Mouse (Mus musculus) kidney, adult 2 months (tissue): ENCODE results near the gene Gorasp2. TPM values are rescaled to one million over a fixed set of nuclear protein-coding genes. Genes with fewer than 3 reads are reported as not detected.

Experiments
- DNase-seq: peaks from one replicate; pipeline ENCODE4 v3.0.0; 2021
- H3K27ac ChIP-seq: fragments of 200-500 bp; 2 replicates; pipeline ENCODE4 v1.5.1; 2012; ENCODE audit warnings: low read depth, low read length, control low read depth, inconsistent platforms; ENCODE audit not compliant: insufficient read depth
- H3K27me3 ChIP-seq: fragments of 200-500 bp; replicated peaks from 2 replicates; pipeline ENCODE4 v1.6.1; 2012; ENCODE audit warnings: mild to moderate bottlenecking, moderate library complexity, low read length, inconsistent platforms; ENCODE audit not compliant: control insufficient read depth, insufficient read depth
- H3K36me3 ChIP-seq: fragments of 200-500 bp; 2 replicates; pipeline ENCODE4 v1.6.1; 2012; ENCODE audit warnings: mild to moderate bottlenecking, moderate library complexity, low read length, inconsistent platforms; ENCODE audit not compliant: control insufficient read depth, insufficient read depth
- H3K4me1 ChIP-seq: fragments of 200-500 bp; 2 replicates; pipeline ENCODE4 v1.6.1; 2011; ENCODE audit warnings: low read length; ENCODE audit not compliant: control insufficient read depth, insufficient read depth
- H3K4me3 ChIP-seq: fragments of 200-500 bp; 2 replicates; pipeline ENCODE4 v1.5.1; 2011; ENCODE audit warnings: mild to moderate bottlenecking, low read depth, low read length, control low read depth; ENCODE audit not compliant: insufficient read depth
- CTCF ChIP-seq: fragments of 200-500 bp; conservative IDR thresholded peaks from 2 replicates; pipeline ENCODE4 v1.5.1; 2011; ENCODE audit warnings: low read depth, mild to moderate bottlenecking, control low read depth, low read length, moderate library complexity, mixed read lengths; ENCODE audit not compliant: insufficient read depth, insufficient read length
- POLR2A ChIP-seq: fragments of 200-500 bp; IDR thresholded peaks from one replicate; pipeline ENCODE4 v1.6.1; 2011; ENCODE audit warnings: low read depth, low read length, control low read depth
- WGBS: fragments of 180-500 bp; shearing (Covaris S2); methylation state at CpG from one replicate; pipeline ENCODE4 v1.1.7; 2018; 5-methylcytosine and 5-hydroxymethylcytosine counted together
- polyA plus RNA-seq: library from polyadenylated mRNA; depleted of rRNA; stranded (reverse); fragments of >200 nt; gene quantifications from 2 replicates; pipeline ENCODE4 v1.2.3, GENCODE M21; 2012

Gorasp2 gene
- polyA plus RNA-seq, 1 experiment = 81.9 TPM

GRCm38 (mm10) chr2:70640968-70641367, 20.4 kb upstream of the Gorasp2 start:
- no peak overlapping the region for H3K27ac ChIP-seq
- H3K27me3 ChIP-seq = no peaks in the 10 kb centered on the region
- no peaks in the 10 kb centered on the region for H3K36me3 ChIP-seq
- DNase-seq = no peak
- no peak for TF ChIP-seq POLR2A
- no peak for TF ChIP-seq CTCF
- H3K4me3 ChIP-seq = no peak overlapping the region
- H3K4me1 ChIP-seq = no peaks in the 10 kb centered on the region

GRCm38 (mm10) chr2:70642971-70643565, 18.3 kb upstream of the Gorasp2 start:
- TF ChIP-seq CTCF = no peak
- no peak for TF ChIP-seq POLR2A
- Histone ChIP-seq H3K36me3 (no peaks in the 10 kb centered on the region), H3K4me3 (no peak overlapping the region), H3K4me1 (no peaks in the 10 kb centered on the region), H3K27ac (no peak overlapping the region; the same call in 1 of the 2 replicates), H3K27me3 (no peaks in the 10 kb centered on the region)
- DNase-seq = peak; percentile 54
- 44% methylated on average over 16 of the region's 16 CpGs for WGBS

- no peak overlapping the region for H3K4me3 ChIP-seq
- no peaks in the 10 kb centered on the region for H3K4me1 ChIP-seq
- no peak overlapping the region for H3K27ac ChIP-seq
- no peaks in the 10 kb centered on the region for H3K27me3 ChIP-seq
- WGBS = 65% methylated on average over 6 of the region's 6 CpGs
- TF ChIP-seq CTCF = no peak
- TF ChIP-seq POLR2A = no peak
- H3K36me3 ChIP-seq = no peaks in the 10 kb centered on the region
- no peak for DNase-seq
Measured at GRCm38 (mm10) chr2:70645266-70645780, 16.1 kb upstream of the Gorasp2 start.

GRCm38 (mm10) chr2:70647681-70648080, 13.7 kb upstream of the Gorasp2 start:
- Histone ChIP-seq H3K27me3 (no peaks in the 10 kb centered on the region), H3K4me3 (no peak overlapping the region), H3K27ac (no peak overlapping the region), H3K4me1 (no peaks in the 10 kb centered on the region), H3K36me3 (no peaks in the 10 kb centered on the region)
- no peak for DNase-seq
- 47% methylated on average over 4 of the region's 4 CpGs for WGBS
- TF ChIP-seq POLR2A (no peak), CTCF (no peak; the same call in 1 of the 2 replicates)

- Histone ChIP-seq H3K4me3 (no peak overlapping the region), H3K36me3 (no peaks in the 10 kb centered on the region), H3K27ac (no peak overlapping the region), H3K4me1 (no peaks in the 10 kb centered on the region), H3K27me3 (no peaks in the 10 kb centered on the region)
- WGBS = 86% methylated on average over 5 of the region's 5 CpGs
- TF ChIP-seq POLR2A (no peak), CTCF (no peak)
- no peak for DNase-seq
Measured at GRCm38 (mm10) chr2:70648271-70648670, 13.1 kb upstream of the Gorasp2 start.

DNA sequence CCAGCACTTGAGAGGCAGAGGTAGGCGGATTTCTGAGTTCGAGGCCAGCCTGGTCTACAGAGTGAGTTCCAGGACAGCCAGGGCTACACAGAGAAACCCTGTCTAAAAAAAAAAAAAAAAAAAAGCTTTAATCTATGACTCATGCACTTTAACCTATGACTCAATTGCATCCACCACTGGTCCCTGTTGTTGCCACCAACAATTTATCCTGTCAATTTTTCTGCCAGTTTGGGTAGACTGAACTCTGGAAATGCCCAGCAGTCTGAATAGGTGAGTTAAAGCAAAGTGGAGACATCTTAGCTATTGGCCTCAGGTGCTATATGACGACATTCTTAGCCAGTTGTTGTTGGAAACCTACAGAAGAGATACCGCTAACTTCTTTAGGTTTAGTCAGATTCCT, 11.9 kb upstream of the Gorasp2 start:
- H3K4me1 ChIP-seq = no peaks in the 10 kb centered on the region
- no peak for DNase-seq
- no peaks in the 10 kb centered on the region for H3K36me3 ChIP-seq
- TF ChIP-seq CTCF (no peak), POLR2A (no peak)
- no peak overlapping the region for H3K27ac ChIP-seq
- 89% methylated on average over 4 of the region's 4 CpGs for WGBS
- no peaks in the 10 kb centered on the region for H3K27me3 ChIP-seq
- H3K4me3 ChIP-seq = no peak overlapping the region

GRCm38 (mm10) chr2:70651820-70652219, 9.6 kb upstream of the Gorasp2 start:
- no peak overlapping the region for H3K4me3 ChIP-seq
- DNase-seq = no peak
- no peaks in the 10 kb centered on the region for H3K4me1 ChIP-seq
- H3K27me3 ChIP-seq = no peaks in the 10 kb centered on the region
- WGBS = 63% methylated on average over 6 of the region's 6 CpGs
- TF ChIP-seq POLR2A (no peak), CTCF (no peak)
- H3K27ac ChIP-seq = no peak overlapping the region
- H3K36me3 ChIP-seq = no peaks in the 10 kb centered on the region
